Mouse (Mus musculus) ES-E14 (cell line): ENCODE results near the gene Hist1h1t. TPM values are rescaled to one million over a fixed set of nuclear protein-coding genes. Genes with fewer than 3 reads are reported as not detected.
"Not testable (repeated sequence)": the region's sequence is repeated elsewhere in the genome, so short reads cannot be mapped to it uniquely, and the experiment has no call there.

Source experiments
- DNase-seq: peaks from one replicate; pipeline ENCODE4 v3.0.0-alpha.2; 2013; ENCODE audit warnings: low read depth, low spot score
- H3K27ac ChIP-seq: 2 replicates; pipeline ENCODE4 v1.5.1; 2012; ENCODE audit warnings: low read depth, mild to moderate bottlenecking, low read length, moderate library complexity, mixed read lengths; ENCODE audit not compliant: poor library complexity, insufficient read depth, severe bottlenecking
- H3K36me3 ChIP-seq: 2 replicates; pipeline ENCODE4 v1.6.1; 2012; ENCODE audit warnings: mild to moderate bottlenecking, low read length, moderate library complexity, mixed read lengths; ENCODE audit not compliant: control insufficient read depth, poor library complexity, insufficient read depth, severe bottlenecking
- H3K4me1 ChIP-seq, 2 experiments: fragments of 150-350 bp in 1 of 2; sonication (generic) in 1 of 2; 2 replicates each; pipeline ENCODE4 v1.6.1; 2012; ENCODE audit warnings: low read length in 2 of 2, mild to moderate bottlenecking in 1 of 2, mixed read lengths in 1 of 2; ENCODE audit not compliant: control insufficient read depth in 2 of 2, insufficient read depth in 2 of 2, poor library complexity in 1 of 2
- H3K4me3 ChIP-seq, 2 experiments: fragments of 150-350 bp in 1 of 2; sonication (generic) in 1 of 2; 2 replicates each; pipeline ENCODE4 v1.5.1; 2012; ENCODE audit warnings: low read length in 2 of 2, low read depth in 1 of 2, mild to moderate bottlenecking in 1 of 2, mixed read lengths in 1 of 2; ENCODE audit not compliant: insufficient read depth in 1 of 2, poor library complexity in 1 of 2, severe bottlenecking in 1 of 2
- H3K9ac ChIP-seq: 2 replicates; pipeline ENCODE4 v1.6.1; 2012; ENCODE audit warnings: low read depth, mild to moderate bottlenecking, low read length, mixed read lengths; ENCODE audit not compliant: poor library complexity, insufficient read depth, severe bottlenecking
- H3K9me3 ChIP-seq: fragments of 150-350 bp; sonication (generic); 2 replicates; pipeline ENCODE4 v1.6.1; 2012; ENCODE audit warnings: low read depth, mild to moderate bottlenecking, low read length; ENCODE audit not compliant: control insufficient read depth, insufficient read depth
- CHD2 ChIP-seq: IDR thresholded peaks from 2 replicates; pipeline ENCODE4 v1.6.1; 2014; ENCODE audit warnings: mild to moderate bottlenecking, low read depth, low read length, inconsistent platforms
- HCFC1 ChIP-seq: IDR thresholded peaks from 2 replicates; pipeline ENCODE4 v1.6.1; 2012; ENCODE audit warnings: low read length, inconsistent platforms, borderline replicate concordance; ENCODE audit not compliant: insufficient read depth
- MAFK ChIP-seq: IDR thresholded peaks from 2 replicates; pipeline ENCODE4 v1.6.1; 2014; ENCODE audit warnings: mild to moderate bottlenecking, low read depth, low read length, inconsistent platforms; ENCODE audit not compliant: insufficient read depth
- ZC3H11A ChIP-seq: IDR thresholded peaks from 2 replicates; pipeline ENCODE4 v1.6.1; 2012; ENCODE audit warnings: low read depth, mild to moderate bottlenecking, inconsistent platforms, low read length, borderline replicate concordance
- ZNF384 ChIP-seq: IDR thresholded peaks from 2 replicates; pipeline ENCODE4 v1.6.1; 2012; ENCODE audit warnings: low read depth, low read length, inconsistent platforms
- in situ Hi-C, 2 experiments: fragments of 600-800 bp; cut with MboI; formaldehyde crosslinking; loops; one replicate each; pipeline ENCODE4 v1.15.1; 2025; ENCODE audit warnings: low sequenced_read_pairs in 2 of 2, inconsistent platforms in 1 of 2; ENCODE audit not compliant: unreplicated experiment in 2 of 2
- total RNA-seq: library from RNA; depleted of rRNA; stranded (reverse); fragments of 300-350 nt; gene quantifications from 2 replicates; pipeline ENCODE4 v1.2.3, GENCODE M21; 2012

Hist1h1t gene
- total RNA-seq, 1 experiment, result 13.3 TPM

DNA sequence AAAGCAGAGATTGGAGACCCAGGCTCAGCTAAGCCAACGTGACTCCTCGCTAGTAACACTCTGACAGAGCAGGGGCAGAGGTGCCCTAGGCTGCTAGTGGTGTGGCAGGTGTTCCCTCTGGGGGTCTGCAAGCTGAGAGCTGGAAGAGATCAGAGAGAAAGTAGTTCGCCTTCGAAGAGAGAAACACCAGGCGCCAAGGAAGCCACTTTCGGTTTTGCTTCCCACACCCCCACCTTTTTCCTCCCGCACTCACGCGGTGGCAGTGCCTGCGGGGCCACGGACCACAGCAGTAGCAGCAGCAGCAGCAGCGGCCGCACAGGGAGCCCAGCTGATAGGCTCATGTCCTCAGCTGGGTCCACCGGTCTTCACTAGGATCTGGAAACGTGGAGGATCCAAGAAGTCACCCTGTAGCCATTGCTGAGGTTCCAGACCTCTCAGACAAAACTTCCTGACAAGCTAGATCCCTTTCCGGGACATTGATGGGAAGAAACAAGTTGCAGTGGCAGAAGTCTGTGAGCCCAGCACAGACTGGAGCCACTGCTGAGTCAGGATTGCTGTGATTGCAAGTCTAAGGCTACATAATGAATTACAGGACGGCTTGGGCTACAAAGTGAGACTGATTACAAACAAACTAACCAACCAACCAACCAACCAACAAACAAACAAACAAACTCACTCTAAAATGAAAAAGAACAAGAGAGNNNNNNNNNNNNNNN, 14.9 kb downstream of the Hist1h1t start, which contains the start of gene Hfe:
Hfe (minus strand) TSS at position 481 of the 716 bp plus-strand sequence.
- in situ Hi-C loops, result no loop called here
- Histone ChIP-seq H3K9ac (peak within 1 kb of the TSS; percentile 19; the same call in 1 of the 2 replicates), H3K27ac (no peak within 1 kb of the TSS), H3K9me3 (no peaks in the 10 kb centered on the region), H3K36me3 (no peaks in the 10 kb centered on the region), H3K4me1 (peaks cover 4 to 5% of the 10 kb centered on the region in 2 experiments; a peak in 2 of 4 replicates), H3K4me3 (peak within 1 kb of the TSS; percentile 13 to 41; a peak in 3 of 4 replicates)
- TF ChIP-seq CHD2 (no peak), HCFC1 (no peak), MAFK (no peak), ZC3H11A (no peak), ZNF384 (no peak)
- no peak for DNase-seq

DNA sequence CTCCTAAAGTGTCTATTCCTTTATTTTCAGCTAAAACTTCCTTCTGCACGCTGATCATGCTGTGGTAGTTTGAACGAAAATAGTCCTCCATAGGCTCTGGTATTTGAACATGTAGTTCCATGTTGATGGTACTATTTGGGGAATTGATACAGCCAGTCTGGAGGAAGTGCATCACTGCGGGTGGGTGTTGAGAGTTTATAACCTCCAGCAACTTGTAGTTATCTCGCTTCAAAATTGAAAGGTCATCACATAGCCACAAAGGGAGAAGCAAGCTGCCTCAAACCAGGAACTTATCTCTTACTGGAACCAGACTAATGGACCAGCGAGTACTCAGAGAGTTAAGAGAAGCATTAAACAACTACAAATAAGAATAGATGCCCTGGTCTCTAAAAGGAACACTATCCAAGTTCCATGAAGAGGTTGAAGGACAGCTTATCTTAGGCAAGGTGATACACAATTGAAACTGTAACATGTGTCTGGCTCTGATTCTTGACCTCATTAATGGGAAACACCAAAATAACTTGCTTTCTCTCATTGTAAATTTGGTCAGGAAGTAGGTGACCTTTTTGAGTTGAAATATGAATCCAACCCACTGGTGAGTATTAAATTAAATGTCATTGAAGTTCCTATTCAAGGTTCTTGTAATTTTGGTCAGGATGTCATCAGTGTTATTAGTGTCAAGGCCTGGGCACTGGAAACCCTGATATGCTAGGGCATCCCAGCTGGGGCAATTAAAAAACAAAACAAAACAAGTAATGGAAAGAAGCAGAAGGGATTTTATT, 20.8 kb downstream of the Hist1h1t start:
- no peaks in the 10 kb centered on the region; a peak in 1 of 4 replicates for H3K4me1 ChIP-seq
- DNase-seq, result no peak
- H3K4me3 ChIP-seq, result no peak overlapping the region
- no peak overlapping the region for H3K9ac ChIP-seq
- no peaks in the 10 kb centered on the region for H3K36me3 ChIP-seq
- no peak overlapping the region for H3K27ac ChIP-seq
- no peaks in the 10 kb centered on the region for H3K9me3 ChIP-seq
- no peak for TF ChIP-seq ZC3H11A
- no peak for TF ChIP-seq ZNF384
- TF ChIP-seq HCFC1, result no peak
- TF ChIP-seq CHD2, result no peak
- no peak for TF ChIP-seq MAFK
- in situ Hi-C loops, result no loop called here

DNA sequence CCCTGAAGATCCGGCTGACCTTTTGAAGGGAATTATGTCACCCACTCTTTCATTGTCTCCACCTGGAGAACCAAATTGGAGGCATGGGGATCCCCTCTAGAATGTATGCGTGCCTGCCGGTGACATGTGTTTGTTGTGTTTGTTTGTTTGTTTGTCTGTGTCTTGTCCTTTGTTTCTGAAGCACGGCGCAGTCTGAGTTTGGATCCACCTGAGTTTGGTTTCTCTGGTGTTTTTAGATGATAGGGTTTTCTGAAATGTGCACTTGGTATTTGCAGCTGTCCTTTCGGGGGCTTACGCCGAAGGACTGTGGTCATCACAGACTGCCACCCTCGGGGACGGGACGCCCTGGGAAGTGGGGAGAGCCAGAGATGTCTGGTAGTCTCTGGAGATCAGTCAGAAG, 21.6 kb downstream of the Hist1h1t start:
- Histone ChIP-seq H3K4me3 (no peak overlapping the region), H3K4me1 (no peaks in the 10 kb centered on the region; a peak in 1 of 4 replicates), H3K9ac (no peak overlapping the region), H3K36me3 (no peaks in the 10 kb centered on the region), H3K27ac (no peak overlapping the region), H3K9me3 (no peaks in the 10 kb centered on the region)
- TF ChIP-seq ZNF384 (no peak), HCFC1 (no peak), ZC3H11A (no peak), CHD2 (no peak), MAFK (no peak)
- in situ Hi-C loops, result no loop called here
- DNase-seq, result no peak

DNA sequence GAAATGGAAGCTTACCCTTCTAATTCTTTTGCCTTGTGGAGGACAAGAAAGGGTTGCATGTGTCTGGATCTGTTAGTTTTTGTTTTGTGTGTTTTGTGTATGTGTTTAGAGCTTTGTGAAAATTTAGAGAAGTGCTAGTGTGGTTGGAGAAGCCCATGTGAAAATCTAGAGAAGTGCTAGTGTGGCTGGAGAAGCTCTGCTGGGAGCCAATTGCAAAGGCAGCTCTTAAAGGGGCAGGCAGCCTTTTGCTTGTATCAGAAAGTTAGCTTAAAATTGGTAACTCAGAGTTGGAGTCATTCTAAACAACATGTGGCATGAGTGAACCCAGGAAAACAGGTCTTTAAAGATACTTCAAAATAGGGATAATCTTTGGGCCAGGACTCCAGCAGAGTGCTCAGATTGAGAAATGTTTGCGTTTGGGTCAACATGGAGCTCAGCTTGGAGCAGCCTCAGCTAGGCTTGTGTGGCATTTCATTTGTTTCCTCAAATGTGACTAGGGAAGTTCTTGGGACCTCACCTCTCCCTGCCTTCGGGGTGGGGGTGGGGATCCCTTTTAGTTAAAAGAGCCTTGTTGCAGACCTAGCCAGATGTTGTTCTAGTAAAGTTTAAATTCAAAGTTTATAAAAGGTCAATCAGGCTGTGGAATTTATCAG, 22.1 kb downstream of the Hist1h1t start:
- H3K9ac ChIP-seq, H3K36me3 ChIP-seq, DNase-seq, H3K27ac ChIP-seq, H3K4me3 ChIP-seq, in situ Hi-C loops, H3K9me3 ChIP-seq, H3K4me1 ChIP-seq: not testable (repeated sequence)
